Comparison of ENCODE assay signal across 19 mouse cellular contexts in the genomic region with DNA sequence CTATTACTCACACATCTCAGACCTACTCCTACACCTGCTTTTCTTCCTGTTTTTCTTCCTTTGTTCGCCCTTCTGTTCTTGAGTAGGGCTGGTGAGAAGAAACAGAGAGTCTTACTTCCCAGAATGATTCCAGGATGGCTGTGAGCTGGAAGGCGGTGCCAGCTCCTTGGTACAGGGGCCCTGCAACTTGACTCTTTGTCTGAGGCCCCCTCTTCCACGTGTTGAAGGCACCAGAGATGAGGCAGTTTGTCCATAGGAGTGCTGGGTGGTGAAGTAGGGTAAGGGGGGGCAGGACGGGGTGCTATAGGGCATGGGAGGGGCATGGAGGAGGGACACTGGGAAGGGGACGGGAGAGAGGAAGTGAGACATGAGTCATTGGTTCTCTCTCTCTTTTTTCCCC.
"Had no signal": no experiment of that assay in that cellular context is flagged by ENCODE, and none has a peak within 500 bp of the region (broad histone marks: within the 10 kb centered on the region; RNA-seq: fewer than 3 reads in every experiment).

No protein-coding gene starts in this region.

- H3K4me3 ChIP-seq: midbrain, embryonic 10.5 days; midbrain, embryonic 12.5 days; myocyte; neural tube, embryonic 13.5 days; neural tube, embryonic 15.5 days had no signal

- ATAC-seq: midbrain, embryonic 16.5 days had no signal

- DNase-seq: lung, adult 18-20 months; lung, embryonic 14.5 days; lung, postnatal 10 days; lung, postnatal 4 days; midbrain, embryonic 14.5 days; retina, postnatal 1 day; right cerebral cortex, adult 18-20 months; right cerebral cortex, postnatal 25 days; right cerebral cortex, postnatal 4 days; spleen, adult 18-20 months; thymus, adult 18-20 months; thymus, postnatal 14 days; thymus, postnatal 36 days had no signal

- H3K27ac ChIP-seq: midbrain, embryonic 10.5 days; midbrain, embryonic 12.5 days; neural tube, embryonic 13.5 days; neural tube, embryonic 15.5 days had no signal

- H3K27me3 ChIP-seq: midbrain, embryonic 12.5 days; neural tube, embryonic 13.5 days; neural tube, embryonic 15.5 days had no signal

- H3K4me2 ChIP-seq: lung, embryonic 14.5 days; midbrain, embryonic 12.5 days; neural tube, embryonic 13.5 days; neural tube, embryonic 15.5 days had no signal

- H3K36me3 ChIP-seq: midbrain, embryonic 10.5 days; midbrain, embryonic 12.5 days; neural tube, embryonic 13.5 days; neural tube, embryonic 15.5 days had no signal

- H3K9ac ChIP-seq: lung, embryonic 14.5 days; midbrain, embryonic 12.5 days; neural tube, embryonic 13.5 days; neural tube, embryonic 15.5 days had no signal

- H3K9me3 ChIP-seq: midbrain, embryonic 10.5 days; midbrain, embryonic 12.5 days; neural tube, embryonic 13.5 days; neural tube, embryonic 15.5 days had no signal

- H3K4me1 ChIP-seq: midbrain, embryonic 10.5 days; midbrain, embryonic 12.5 days; neural tube, embryonic 13.5 days; neural tube, embryonic 15.5 days had no signal
